Mouse (Mus musculus) activated CD4-positive, CD25-positive, alpha-beta regulatory T cell, adult 4 months (primary cell): Measurements from ENCODE around the gene Ddx19a. TPM values are rescaled to one million over a fixed set of nuclear protein-coding genes. Genes with fewer than 3 reads are reported as not detected.
"Not testable (repeated sequence)": the region's sequence is repeated elsewhere in the genome, so short reads cannot be mapped to it uniquely, and the experiment has no call there.

Source experiments
- ATAC-seq: one replicate; pipeline ENCODE4 v1.8.0; 2017
- polyA plus RNA-seq, 2 experiments: library from polyadenylated mRNA; unstranded; fragments of 100-300 nt; shearing (Covaris generic); gene quantifications; one replicate each; pipeline ENCODE4 v1.2.1; 2017

Ddx19a gene
- polyA plus RNA-seq, 2 experiments from 2014 or later, result 13.2 to 14.0 TPM

DNA sequence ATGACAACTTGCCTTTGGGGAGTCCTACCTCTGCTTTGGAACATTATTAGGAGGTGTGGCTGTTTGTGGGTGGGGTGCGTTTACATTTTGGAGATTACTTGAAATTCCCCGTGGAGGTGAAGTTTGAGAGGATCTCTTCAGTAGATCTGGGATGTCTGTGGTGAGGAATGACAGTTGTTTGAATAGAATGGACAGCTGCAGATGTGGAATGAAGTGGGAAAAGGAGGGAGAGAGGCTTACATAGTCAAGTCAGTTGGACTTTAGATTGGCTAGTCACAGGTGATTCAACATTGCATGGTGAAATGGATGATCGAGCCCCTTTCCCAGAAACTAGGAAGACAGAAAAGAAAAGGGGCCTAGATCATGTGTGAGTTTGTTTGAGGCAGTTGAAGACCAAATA, 65.2 kb downstream of the Ddx19a start:
- no peak for ATAC-seq

DNA sequence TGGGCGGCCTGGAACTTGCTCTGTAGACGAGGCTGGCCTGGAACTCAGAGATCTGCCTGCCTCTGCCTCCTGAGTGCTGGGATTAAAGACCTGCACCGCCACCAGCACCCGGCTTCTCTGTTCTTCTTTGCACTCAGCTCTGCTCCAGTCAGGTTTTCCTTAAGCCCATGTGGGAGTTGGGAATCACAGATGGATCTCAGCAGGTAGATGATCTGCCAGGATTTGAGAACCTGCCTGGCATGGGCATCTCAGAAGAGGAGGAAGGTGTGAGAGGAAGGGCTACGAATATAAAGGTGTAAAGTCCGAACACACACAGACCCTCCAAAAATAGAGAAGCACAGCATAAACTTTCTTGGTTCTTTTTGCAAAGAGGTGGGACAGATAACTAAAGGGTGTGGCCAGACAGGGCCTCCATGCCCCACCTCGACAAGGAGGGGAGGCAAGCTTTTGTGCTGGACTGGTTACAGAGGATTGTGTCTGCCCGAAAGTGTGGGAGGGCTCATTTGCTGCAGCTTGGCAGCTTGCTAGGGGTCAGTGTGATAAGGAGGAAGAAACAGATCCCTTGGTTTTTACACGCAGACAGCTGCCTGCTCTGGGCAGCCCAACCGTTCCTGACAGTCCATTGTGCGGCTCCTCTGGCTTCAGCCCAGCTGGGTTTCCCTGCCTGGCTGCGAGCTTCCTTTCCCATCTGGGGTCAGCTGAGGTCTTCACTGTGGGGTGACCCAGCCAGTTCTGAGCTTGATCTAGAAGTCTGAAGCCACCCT, 66.2 kb downstream of the Ddx19a start:
- no peak for ATAC-seq

DNA sequence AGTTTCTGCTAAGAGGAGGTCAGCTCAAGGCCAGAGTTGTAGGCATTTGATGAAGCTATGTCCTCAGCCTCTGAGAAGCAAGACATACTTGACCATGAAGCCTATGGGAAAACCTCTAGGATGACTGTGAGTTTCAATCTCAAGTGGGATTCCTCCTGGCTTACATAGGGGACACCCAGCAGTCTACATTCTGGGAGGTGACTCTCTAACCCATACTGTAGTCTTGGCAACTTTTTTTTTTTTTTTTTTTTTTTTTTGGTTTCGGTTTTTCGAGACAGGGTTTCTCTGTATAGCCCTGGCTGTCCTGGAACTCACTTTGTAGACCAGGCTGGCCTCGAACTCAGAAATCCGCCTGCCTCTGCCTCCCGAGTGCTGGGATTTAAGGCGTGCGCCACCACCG, 67.9 kb downstream of the Ddx19a start:
- not testable (repeated sequence) for ATAC-seq

DNA sequence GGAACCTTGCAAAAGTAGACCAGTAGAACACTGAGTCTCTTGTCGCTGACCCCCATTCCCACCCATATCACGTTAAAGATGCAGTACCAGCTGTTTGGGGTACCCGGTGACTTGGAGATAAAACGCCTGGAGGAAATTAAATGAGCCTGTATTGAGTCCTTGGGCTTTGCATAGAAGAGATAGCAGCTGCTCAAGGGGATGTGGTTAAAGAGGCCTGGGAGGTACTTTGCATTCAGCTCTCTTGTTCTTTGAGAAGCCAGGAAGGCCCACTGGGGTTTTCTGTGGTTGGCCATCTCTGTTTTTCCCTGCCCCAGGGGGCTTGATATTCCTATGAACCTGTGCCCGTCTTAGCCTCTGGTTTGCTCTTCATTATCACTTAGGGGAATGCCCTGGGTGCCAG, 68.5 kb downstream of the Ddx19a start:
- ATAC-seq, result peak; percentile 90

DNA sequence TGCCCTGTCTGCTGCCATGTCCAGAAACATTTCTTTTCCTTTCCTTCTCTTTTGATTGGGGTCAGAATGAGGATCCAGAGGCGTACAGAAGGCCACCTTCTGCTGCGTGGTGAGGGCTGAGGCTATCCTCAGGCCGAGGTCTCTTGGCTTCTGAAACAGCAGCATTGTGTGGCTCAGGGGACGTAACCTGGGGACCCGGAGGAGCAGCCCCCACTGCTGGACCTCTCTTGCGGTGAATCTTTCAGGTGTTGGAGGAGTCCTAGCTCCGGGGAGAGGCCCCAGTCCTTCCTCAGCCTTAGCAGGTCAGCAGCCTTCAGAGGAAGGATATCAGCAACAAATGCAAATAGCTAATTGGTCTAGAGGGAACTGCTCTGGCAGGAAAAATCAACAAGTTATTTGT, 69.2 kb downstream of the Ddx19a start:
- ATAC-seq, result no peak

DNA sequence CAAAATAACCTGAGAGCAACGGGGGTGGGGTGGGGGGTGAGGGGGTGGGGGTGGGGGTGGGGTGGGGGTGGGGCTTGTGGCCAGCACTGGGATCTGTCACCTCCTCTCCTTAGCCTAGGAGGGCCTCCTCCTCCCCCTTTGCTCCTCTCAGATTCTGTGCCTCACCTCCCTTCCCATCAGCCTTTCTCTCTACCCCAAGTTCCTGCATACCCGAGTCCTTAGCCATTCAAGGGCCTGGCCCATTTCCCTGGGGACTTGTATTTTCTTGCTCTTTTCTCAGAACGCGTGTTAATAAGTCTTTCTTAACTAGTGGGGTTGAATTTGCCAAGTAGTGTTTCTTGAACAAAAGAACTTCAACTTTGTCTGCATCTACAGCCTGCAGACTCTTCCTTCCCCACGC, 70.9 kb downstream of the Ddx19a start:
- ATAC-seq, result no peak

DNA sequence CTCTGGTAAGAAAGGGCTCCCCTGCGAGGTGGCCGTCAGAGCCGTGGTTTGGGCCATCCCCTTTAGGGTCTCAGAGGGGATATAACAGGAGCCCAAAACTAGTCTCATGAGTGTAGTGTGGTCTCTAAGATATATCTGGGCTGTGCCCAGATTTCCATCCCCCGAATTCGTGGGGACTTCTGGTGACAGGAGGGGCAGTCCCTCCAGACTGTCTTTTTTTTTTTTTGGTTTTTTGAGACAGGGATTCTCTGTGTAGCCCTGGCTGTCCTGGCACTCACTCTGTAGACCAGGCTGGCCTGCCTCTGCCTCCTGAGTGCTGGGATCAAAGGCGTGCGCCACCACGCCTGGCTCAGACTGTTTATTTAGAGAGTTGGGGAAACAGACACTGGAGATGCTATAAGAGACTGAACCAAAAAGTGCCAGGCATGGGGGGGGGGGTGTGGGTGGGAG, 71.9 kb downstream of the Ddx19a start:
- peak; percentile 29 for ATAC-seq

Other genes with a start within 250 kb of the Ddx19a start
- gene Il34, start 191.9 kb downstream of the Ddx19a start, polyA plus RNA-seq, result not detected
- 10 to 100 TPM; 52.3 to 53.6 TPM for gene Cog4, start 151.2 kb downstream of the Ddx19a start, polyA plus RNA-seq
- gene Sf3b3, start 151.0 kb downstream of the Ddx19a start, polyA plus RNA-seq, result 10 to 100 TPM; 79.7 to 89.2 TPM
- gene Fuk, start 95.3 kb downstream of the Ddx19a start, polyA plus RNA-seq, result 1 to 10 TPM; 1.9 to 2.3 TPM
- 10 to 100 TPM in 1 of 2 experiments, 1 to 10 TPM in 1; 8.7 to 10.1 TPM for gene St3gal2, start 77.9 kb downstream of the Ddx19a start, polyA plus RNA-seq
- gene Ddx19b, start 34.0 kb upstream of the Ddx19a start, polyA plus RNA-seq, result 1 to 10 TPM; 6.5 to 8.2 TPM
- gene Aars, start 35.3 kb upstream of the Ddx19a start, polyA plus RNA-seq, result 10 to 100 TPM; 14.0 to 20.3 TPM
- not detected for gene Exosc6, start 58.5 kb upstream of the Ddx19a start, polyA plus RNA-seq
- not detected for gene Clec18a, start 94.6 kb upstream of the Ddx19a start, polyA plus RNA-seq
- 1 to 10 TPM; 8.0 to 8.6 TPM for gene Pdpr, start 96.8 kb upstream of the Ddx19a start, polyA plus RNA-seq